Mouse (Mus musculus): ENCODE data around the gene Ikzf1.

GRCm38 (mm10) chr11:11758883-11759282, 74.1 kb downstream of the Ikzf1 start:
- TF ChIP-seq CTCF (IDR thresholded peaks at IDR 0.05; ENCODE audit: extremely low read depth, insufficient read length, insufficient replicate concordance, low read depth, low read length), result no peak
- no peak for TF ChIP-seq POLR2A (IDR thresholded peaks at IDR 0.05; ENCODE audit: low read depth, low read length)

Measured in small intestine, adult 2 months (tissue).